Mouse (Mus musculus) intestine, postnatal 0 days (tissue): ENCODE measurements at regions not wholly inside any gene's neighbourhood (a gene's known extent, or its start where the extent isn't known, plus 50 kb on each side); places are given as distances from the start of the nearest gene placed in this dataset.

ENCODE experiments used
- ATAC-seq: fragments of 200-750 bp; cut with Nextera tagmentation; 2 replicates; pipeline ENCODE4 v1.8.0; 2017; ENCODE audit warnings: mild to moderate bottlenecking, moderate TSS enrichment, moderate library complexity
- H3K27ac ChIP-seq: fragments of 300-500 bp; sonication (generic); 2 replicates; pipeline ENCODE4 v1.5.1; 2014; ENCODE audit warnings: mild to moderate bottlenecking, low read depth, low read length, moderate library complexity
- H3K27me3 ChIP-seq: fragments of 300-500 bp; sonication (generic); replicated peaks from 2 replicates; pipeline ENCODE4 v1.6.1; 2014; ENCODE audit warnings: low read length, mixed read lengths; ENCODE audit not compliant: control insufficient read depth, insufficient read depth
- H3K36me3 ChIP-seq: fragments of 300-500 bp; sonication (generic); 2 replicates; pipeline ENCODE4 v1.6.1; 2014; ENCODE audit warnings: mild to moderate bottlenecking, moderate library complexity; ENCODE audit not compliant: control insufficient read depth, insufficient read depth
- H3K4me1 ChIP-seq: fragments of 300-500 bp; sonication (generic); replicated peaks from 2 replicates; pipeline ENCODE4 v1.6.1; 2014; ENCODE audit warnings: antibody characterized with exemption, low read length, mixed read lengths; ENCODE audit not compliant: control insufficient read depth, insufficient read depth
- H3K4me2 ChIP-seq: fragments of 300-500 bp; sonication (generic); replicated peaks from 2 replicates; pipeline ENCODE4 v1.6.1; 2014; ENCODE audit warnings: low read depth, mild to moderate bottlenecking, moderate library complexity
- H3K4me3 ChIP-seq: fragments of 300-500 bp; sonication (generic); 2 replicates; pipeline ENCODE4 v1.5.1; 2014; ENCODE audit warnings: low read depth, low read length
- H3K9ac ChIP-seq: fragments of 300-500 bp; sonication (generic); 2 replicates; pipeline ENCODE4 v1.6.1; 2014; ENCODE audit warnings: mild to moderate bottlenecking, low read depth, low read length
- H3K9me3 ChIP-seq: fragments of 300-500 bp; sonication (generic); 2 replicates; pipeline ENCODE4 v1.6.1; 2016; ENCODE audit warnings: mixed run types; ENCODE audit not compliant: control insufficient read depth
- CTCF ChIP-seq: sonication (generic); IDR thresholded peaks from 2 replicates; pipeline ENCODE4 v1.5.1; 2016; ENCODE audit warnings: low read depth, mild to moderate bottlenecking, control low read depth, antibody characterized with exemption, moderate library complexity
- WGBS: fragments of 180-500 bp; shearing (Covaris S2); extraction: QIAGEN DNeasy Blood & Tissue Kit; methylation state at CpG from one replicate; pipeline ENCODE4 v1.1.7; 2014; 5-methylcytosine and 5-hydroxymethylcytosine counted together

DNA sequence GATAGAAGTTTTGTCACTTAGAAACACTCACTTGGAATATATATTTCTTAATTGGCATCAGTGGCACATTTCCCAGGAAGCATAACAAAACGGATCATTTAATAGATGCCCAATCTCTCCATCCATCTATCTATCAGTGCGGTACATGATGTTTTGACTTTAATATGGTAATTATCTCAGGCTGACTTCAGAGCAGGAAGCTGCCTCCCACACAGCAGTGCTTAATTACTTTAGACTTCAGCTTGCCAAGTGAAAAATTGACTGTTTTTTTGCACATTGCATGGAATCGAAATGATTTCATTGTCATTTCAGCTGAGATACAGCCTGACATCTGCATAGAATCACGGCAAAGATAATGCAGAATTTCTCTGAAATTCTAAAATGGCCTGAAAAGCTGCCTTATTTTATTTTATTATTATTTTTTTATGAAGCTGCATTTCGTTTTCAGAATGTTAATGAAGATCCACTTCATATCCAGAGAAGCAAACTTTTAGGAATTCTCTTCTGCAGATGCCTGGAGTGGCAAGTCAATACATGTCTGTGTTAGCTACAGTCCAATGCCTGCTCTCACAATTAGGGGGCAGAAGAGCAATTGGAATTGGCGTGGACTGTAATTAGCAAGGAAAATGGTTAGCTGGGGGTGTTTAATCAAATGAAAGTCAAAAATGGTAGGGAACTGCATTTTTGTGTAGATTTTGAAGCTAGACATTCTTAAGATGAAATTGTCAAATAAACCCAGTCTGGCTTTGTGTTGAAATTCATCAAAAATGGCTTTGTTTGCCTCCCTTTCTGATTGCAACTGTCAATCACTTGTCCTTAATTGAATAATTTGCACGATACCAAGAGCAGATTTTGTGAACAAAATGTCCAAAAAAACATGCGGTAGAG is 240.3 kb downstream of the Ttll7 start:
- TF ChIP-seq CTCF, result peak; percentile 47
- H3K4me3 ChIP-seq, result no peak overlapping the region
- H3K27ac ChIP-seq, result no peak overlapping the region
- no peaks in the 10 kb centered on the region for H3K36me3 ChIP-seq
- no peak overlapping the region for H3K4me2 ChIP-seq
- H3K4me1 ChIP-seq, result no peaks in the 10 kb centered on the region
- no peak for ATAC-seq
- no peaks in the 10 kb centered on the region for H3K9me3 ChIP-seq
- no peaks in the 10 kb centered on the region for H3K27me3 ChIP-seq
- H3K9ac ChIP-seq, result no peak overlapping the region
- 78% methylated on average over 8 of the region's 8 CpGs for WGBS

DNA sequence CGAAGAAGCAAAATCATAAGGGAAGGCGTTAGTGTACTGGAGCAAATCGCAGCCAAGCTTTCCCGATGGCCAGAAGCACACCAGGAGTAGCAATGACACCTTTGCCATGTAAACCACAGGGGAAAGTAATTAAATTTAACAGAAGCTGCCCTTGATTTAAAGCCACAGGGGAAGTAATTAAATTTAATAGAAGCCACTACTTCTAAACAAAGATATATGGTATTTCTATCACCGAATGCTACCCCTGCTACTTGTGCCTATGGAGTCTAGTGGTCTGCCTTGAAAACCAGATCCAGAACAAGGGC is 240.9 kb downstream of the Ttll7 start:
- Histone ChIP-seq H3K27ac (no peak overlapping the region), H3K27me3 (no peaks in the 10 kb centered on the region), H3K4me1 (no peaks in the 10 kb centered on the region), H3K9ac (no peak overlapping the region), H3K9me3 (no peaks in the 10 kb centered on the region), H3K4me3 (no peak overlapping the region), H3K4me2 (no peak overlapping the region), H3K36me3 (no peaks in the 10 kb centered on the region)
- TF ChIP-seq CTCF, result no peak
- ATAC-seq, result no peak
- WGBS, result 98% methylated on average over 5 of the region's 5 CpGs

DNA sequence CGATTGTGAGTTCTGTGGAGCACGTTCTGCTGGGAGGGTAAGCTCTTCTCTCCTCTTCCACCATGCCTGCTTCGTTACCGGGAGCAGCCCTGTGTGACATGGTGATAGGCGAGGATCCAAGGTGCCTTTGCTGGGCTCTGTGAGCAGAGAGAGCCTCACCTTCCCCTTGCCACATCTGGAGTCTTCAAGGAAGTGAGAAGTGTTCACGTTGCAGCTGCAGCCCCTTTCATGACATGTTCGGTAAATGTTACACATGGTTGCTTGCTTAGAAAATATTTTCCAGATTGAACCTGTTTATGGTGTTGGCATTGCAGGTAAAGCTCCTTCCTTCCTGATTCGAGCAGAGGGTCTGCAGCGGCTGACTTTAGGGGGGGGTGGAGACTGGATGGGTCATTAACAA is 244.0 kb downstream of the Ttll7 start:
- Histone ChIP-seq H3K36me3 (no peaks in the 10 kb centered on the region), H3K4me1 (no peaks in the 10 kb centered on the region), H3K27ac (no peak overlapping the region), H3K9me3 (no peaks in the 10 kb centered on the region), H3K27me3 (no peaks in the 10 kb centered on the region), H3K4me3 (no peak overlapping the region), H3K9ac (no peak overlapping the region), H3K4me2 (no peak overlapping the region)
- 59% methylated on average over 9 of the region's 9 CpGs for WGBS
- ATAC-seq, result no peak
- TF ChIP-seq CTCF, result no peak

DNA sequence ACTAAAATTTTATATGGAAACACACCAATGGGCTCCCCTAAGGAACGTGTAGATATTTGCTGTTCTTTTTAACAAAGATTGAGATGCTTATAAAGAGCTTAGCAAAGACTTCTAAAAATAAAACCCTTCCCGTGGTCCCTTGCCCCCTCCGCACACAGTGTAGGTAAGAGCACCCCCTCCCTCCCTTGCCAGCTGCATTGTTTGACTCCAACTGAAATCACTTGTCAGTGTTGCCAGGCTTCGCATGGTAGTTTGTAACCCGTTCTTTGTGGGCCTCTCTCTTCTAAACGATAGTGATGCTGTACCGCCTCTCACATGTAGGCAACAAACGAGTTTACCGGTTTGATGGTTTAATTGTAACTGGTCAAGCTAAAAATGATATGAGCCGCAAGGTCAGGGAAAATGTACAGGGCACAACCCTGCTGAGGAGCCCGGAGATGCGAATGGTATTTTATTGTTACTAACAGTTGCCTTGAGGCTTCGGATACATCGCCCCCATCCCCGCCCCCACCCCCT is 246.0 kb downstream of the Ttll7 start:
- no peaks in the 10 kb centered on the region for H3K4me1 ChIP-seq
- no peak overlapping the region for H3K4me3 ChIP-seq
- H3K4me2 ChIP-seq, result no peak overlapping the region
- 58% methylated on average over 15 of the region's 15 CpGs for WGBS
- no peaks in the 10 kb centered on the region for H3K9me3 ChIP-seq
- H3K27me3 ChIP-seq, result no peaks in the 10 kb centered on the region
- H3K9ac ChIP-seq, result no peak overlapping the region
- H3K27ac ChIP-seq, result no peak overlapping the region
- no peaks in the 10 kb centered on the region for H3K36me3 ChIP-seq
- no peak for ATAC-seq
- TF ChIP-seq CTCF, result no peak

DNA sequence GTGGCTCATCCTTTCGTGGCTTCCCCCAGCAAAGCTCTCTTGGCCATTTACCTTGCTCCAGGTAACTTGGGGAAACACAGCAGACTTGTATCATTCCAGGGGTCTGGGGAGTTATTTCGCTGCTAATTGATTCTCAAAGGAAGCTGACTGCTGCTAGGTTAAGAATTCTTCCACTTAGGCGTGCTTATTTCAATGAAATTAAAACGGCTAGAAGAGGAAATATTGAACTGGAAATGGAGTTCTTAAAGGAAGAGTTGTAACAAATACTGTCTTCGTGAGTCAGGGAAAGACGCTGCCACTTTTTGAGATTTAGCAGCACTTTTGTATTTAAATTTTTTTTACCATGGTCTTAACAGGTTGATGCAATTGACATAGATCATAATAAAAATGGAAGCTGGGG is 246.4 kb downstream of the Ttll7 start:
- no peaks in the 10 kb centered on the region for H3K4me1 ChIP-seq
- no peak overlapping the region for H3K9ac ChIP-seq
- H3K27ac ChIP-seq, result no peak overlapping the region
- no peak for TF ChIP-seq CTCF
- H3K36me3 ChIP-seq, result no peaks in the 10 kb centered on the region
- whole genome bisulfite sequencing, result 55% methylated on average over 6 of the region's 6 CpGs
- H3K9me3 ChIP-seq, result no peaks in the 10 kb centered on the region
- H3K4me2 ChIP-seq, result no peak overlapping the region
- ATAC-seq, result no peak
- no peak overlapping the region for H3K4me3 ChIP-seq
- no peaks in the 10 kb centered on the region for H3K27me3 ChIP-seq

DNA sequence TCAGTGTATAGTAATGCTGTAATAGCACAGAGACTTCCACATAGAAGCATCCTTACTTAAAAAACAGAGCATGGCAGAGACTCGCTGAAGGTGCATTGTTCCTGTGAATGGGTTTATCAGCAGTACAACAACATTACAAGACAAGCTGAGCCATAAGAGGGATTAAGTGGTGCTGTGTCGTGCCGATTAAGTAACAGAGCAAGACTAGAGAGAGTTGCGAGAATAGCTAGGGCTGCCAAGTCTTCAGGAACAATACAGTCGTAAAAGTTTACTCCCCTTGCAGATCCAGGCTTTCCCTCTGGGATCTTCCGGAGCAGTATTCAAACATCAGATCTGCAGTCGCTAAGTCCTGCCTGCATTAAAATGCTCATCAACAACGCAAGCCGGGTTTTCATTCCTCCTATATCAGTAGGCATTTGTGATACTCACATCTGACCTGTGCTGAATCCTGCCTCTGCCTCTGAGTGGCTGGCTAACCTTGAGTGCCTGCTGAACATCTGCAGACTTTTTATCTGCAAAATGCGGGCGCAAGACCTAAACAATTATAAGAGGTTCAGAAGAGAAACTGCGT is 247.1 kb downstream of the Ttll7 start:
- no peak for TF ChIP-seq CTCF
- Histone ChIP-seq H3K4me1 (no peaks in the 10 kb centered on the region), H3K4me2 (no peak overlapping the region), H3K36me3 (no peaks in the 10 kb centered on the region), H3K9ac (no peak overlapping the region), H3K27ac (no peak overlapping the region), H3K27me3 (no peaks in the 10 kb centered on the region), H3K4me3 (no peak overlapping the region), H3K9me3 (no peaks in the 10 kb centered on the region)
- WGBS, result 31% methylated on average over 12 of the region's 12 CpGs
- ATAC-seq, result no peak
